In genomic region chr11:116463833-116464232, GRCm38 (mm10) we compare ENCODE assay signal across 7 mouse cellular contexts. TPM values are rescaled to one million over a fixed set of nuclear protein-coding genes. Genes with fewer than 3 reads are reported as not detected.
DNase-seq lines count a peak whose midpoint lies in the region; ATAC-seq and TF ChIP-seq lines count a peak whose summit lies in the region.

No protein-coding gene starts in this region.

- H3K27ac ChIP-seq in midbrain, postnatal 0 days (ENCODE audit: low read depth, low read length) = no peak overlapping the region

- intact Hi-C loops in left cerebral cortex, postnatal 4 days (cut with DNase I) = no loop called here

- H3K4me2 ChIP-seq in midbrain, postnatal 0 days (ENCODE audit: low read depth, low read length, poor library complexity, severe bottlenecking) = no peak overlapping the region

- no peak overlapping the region for H3K4me3 ChIP-seq in midbrain, postnatal 0 days (ENCODE audit: low read depth, low read length)

- WGBS in midbrain, postnatal 0 days = 11% methylated on average over 2 of the region's 2 CpGs

- no peaks in the 10 kb centered on the region; the same call in 1 of the 2 replicates for H3K27me3 ChIP-seq in midbrain, postnatal 0 days (ENCODE audit: insufficient read depth, low read length)

- no peaks in the 10 kb centered on the region for H3K4me1 ChIP-seq in midbrain, postnatal 0 days (ENCODE audit: insufficient read depth, low read length)

- 0 out of 2 replicates have a peak, but pooled peaks have one; percentile 31 for ATAC-seq in midbrain, postnatal 0 days (ENCODE audit: low FRiP score)

- peak; percentile 83 to 93 for DNase-seq in adrenal gland, adult (ENCODE audit: inconsistent age in 2 of 2, low spot score in 1 of 2)
- peak; percentile 81 to 85 for DNase-seq in cerebellum, postnatal 36 days
- DNase-seq in gastrocnemius, postnatal 10 days = peak; percentile 93
- DNase-seq in kidney, adult 11 months = peak; percentile 78
- DNase-seq in left cerebral cortex, postnatal 4 days = peak; percentile 88
- peak; percentile 79 for DNase-seq in midbrain, postnatal 0 days (ENCODE audit: low spot score)
- peak; percentile 67 to 76 for DNase-seq in spleen, postnatal 36 days (ENCODE audit: low spot score in 2 of 2)

- peak; percentile 79 for TF ChIP-seq CTCF in midbrain, postnatal 0 days (IDR thresholded peaks at IDR 0.05)

- H3K9ac ChIP-seq in midbrain, postnatal 0 days (replicated peaks; ENCODE audit: low read length, poor library complexity, severe bottlenecking) = no peak overlapping the region

- H3K36me3 ChIP-seq in midbrain, postnatal 0 days (ENCODE audit: insufficient read depth, low read length) = no peaks in the 10 kb centered on the region

- H3K9me3 ChIP-seq in midbrain, postnatal 0 days (ENCODE audit: low read length) = no peaks in the 10 kb centered on the region

RNA-seq across cellular contexts. Expression of gene Qrich2, which starts 2.2 kb away (rescaled TPM):
- total RNA-seq in gastrocnemius, postnatal 10 days (2021) = not detected
- total RNA-seq in left cerebral cortex, postnatal 4 days (2021) = under 1 TPM in 1 of 2 experiments, not detected in 1; 0.08 TPM
- not detected in 2 replicates for total RNA-seq in midbrain, postnatal 0 days (2014; rRNA removed)
- polyA plus RNA-seq in midbrain, postnatal 0 days (2015; fragmentation: Nextera tagmentation; extraction: Ambion mirVana) = 0.14 and 0.15 TPM in 2 replicates

RNA-seq across cellular contexts. Expression of gene Ubald2, which starts 29.9 kb away (rescaled TPM):
- total RNA-seq in gastrocnemius, postnatal 10 days (2021) = 10 to 100 TPM; 48.1 to 54.4 TPM
- 10 to 100 TPM; 43.3 to 45.8 TPM for total RNA-seq in left cerebral cortex, postnatal 4 days (2021)
- total RNA-seq in midbrain, postnatal 0 days (2014; rRNA removed) = 81.0 and 85.9 TPM in 2 replicates
- polyA plus RNA-seq in midbrain, postnatal 0 days (2015; fragmentation: Nextera tagmentation; extraction: Ambion mirVana) = 40.1 and 40.9 TPM in 2 replicates

RNA-seq across cellular contexts. Expression of gene Prpsap1, which starts 30.2 kb away (rescaled TPM):
- total RNA-seq in gastrocnemius, postnatal 10 days (2021) = 10 to 100 TPM; 34.8 to 35.4 TPM
- 100 to 1,000 TPM; 107 TPM for total RNA-seq in left cerebral cortex, postnatal 4 days (2021)
- total RNA-seq in midbrain, postnatal 0 days (2014; rRNA removed) = 110 and 113 TPM in 2 replicates
- 156 and 157 TPM in 2 replicates for polyA plus RNA-seq in midbrain, postnatal 0 days (2015; fragmentation: Nextera tagmentation; extraction: Ambion mirVana)

RNA-seq across cellular contexts. Expression of gene Rnf157, which starts 51.0 kb away (rescaled TPM):
- 10 to 100 TPM; 43.1 to 43.3 TPM for total RNA-seq in gastrocnemius, postnatal 10 days (2021)
- 100 to 1,000 TPM; 187 to 192 TPM for total RNA-seq in left cerebral cortex, postnatal 4 days (2021)
- total RNA-seq in midbrain, postnatal 0 days (2014; rRNA removed) = 113 and 138 TPM in 2 replicates
- polyA plus RNA-seq in midbrain, postnatal 0 days (2015; fragmentation: Nextera tagmentation; extraction: Ambion mirVana) = 53.7 and 57.0 TPM in 2 replicates
